Mouse (Mus musculus): ENCODE results near the gene Gm37240.

Gene Gm37240

GRCm38 (mm10) chr3:85677133-85677532 lies 210.2 kb downstream of the Gm37240 start:
- no peak for DNase-seq

DNA sequence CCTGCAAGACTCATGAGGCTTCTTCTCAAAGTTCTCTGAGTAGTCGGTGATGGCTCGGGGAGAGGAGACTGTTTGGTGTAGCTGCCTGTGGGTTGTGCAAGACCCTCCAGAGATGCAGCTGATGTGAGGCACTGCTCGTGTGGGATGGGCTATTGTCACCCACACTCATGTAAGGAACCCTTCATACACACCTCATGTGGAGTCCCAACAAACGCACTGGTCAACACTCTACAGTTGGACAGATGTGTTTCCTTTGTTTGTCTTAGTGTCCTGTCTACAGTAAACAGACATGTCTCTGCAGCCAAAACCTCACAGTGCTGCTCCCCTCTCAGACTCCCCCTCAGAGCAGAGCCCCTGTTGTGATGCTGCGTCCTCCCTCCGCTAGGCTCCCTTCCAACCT lies 217.5 kb downstream of the Gm37240 start:
- DNase-seq: no peak

GRCm38 (mm10) chr3:85667683-85668082 lies 219.6 kb downstream of the Gm37240 start:
- no peak for DNase-seq

GRCm38 (mm10) chr3:85666736-85667135 lies 220.6 kb downstream of the Gm37240 start:
- no peak for DNase-seq

- DNase-seq: no peak
Measured at GRCm38 (mm10) chr3:85666166-85666565, 221.2 kb downstream of the Gm37240 start.

DNA sequence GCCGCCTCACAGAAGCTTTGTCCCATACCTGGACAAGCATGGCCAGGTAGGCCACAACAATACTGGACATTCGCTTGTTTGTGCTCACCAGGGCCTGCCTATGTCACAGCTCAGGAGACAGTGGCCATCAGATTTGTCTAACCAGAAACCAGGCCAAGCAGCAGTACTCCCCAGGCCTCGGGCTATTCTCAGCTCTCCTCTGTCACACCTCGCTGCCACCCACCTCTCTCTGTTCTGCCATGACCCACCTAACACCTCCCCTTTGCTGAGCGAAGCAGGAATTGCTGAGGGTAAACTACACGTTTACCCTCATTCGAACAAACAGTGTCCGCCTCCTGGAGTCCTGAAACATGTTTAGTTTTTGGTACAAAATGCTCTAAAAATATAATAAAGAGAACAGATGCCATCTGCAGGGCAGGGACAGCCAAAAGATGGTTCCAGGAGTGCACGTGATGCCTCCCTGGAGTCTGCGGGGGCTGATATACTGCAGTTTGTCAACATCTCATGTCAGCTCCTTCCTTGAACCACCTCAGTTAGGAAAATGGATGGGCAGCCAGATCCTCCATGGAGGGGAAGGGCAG lies 222.6 kb downstream of the Gm37240 start:
- DNase-seq: no peak

GRCm38 (mm10) chr3:85663826-85664225 lies 223.5 kb downstream of the Gm37240 start:
- DNase-seq: no peak

DNA sequence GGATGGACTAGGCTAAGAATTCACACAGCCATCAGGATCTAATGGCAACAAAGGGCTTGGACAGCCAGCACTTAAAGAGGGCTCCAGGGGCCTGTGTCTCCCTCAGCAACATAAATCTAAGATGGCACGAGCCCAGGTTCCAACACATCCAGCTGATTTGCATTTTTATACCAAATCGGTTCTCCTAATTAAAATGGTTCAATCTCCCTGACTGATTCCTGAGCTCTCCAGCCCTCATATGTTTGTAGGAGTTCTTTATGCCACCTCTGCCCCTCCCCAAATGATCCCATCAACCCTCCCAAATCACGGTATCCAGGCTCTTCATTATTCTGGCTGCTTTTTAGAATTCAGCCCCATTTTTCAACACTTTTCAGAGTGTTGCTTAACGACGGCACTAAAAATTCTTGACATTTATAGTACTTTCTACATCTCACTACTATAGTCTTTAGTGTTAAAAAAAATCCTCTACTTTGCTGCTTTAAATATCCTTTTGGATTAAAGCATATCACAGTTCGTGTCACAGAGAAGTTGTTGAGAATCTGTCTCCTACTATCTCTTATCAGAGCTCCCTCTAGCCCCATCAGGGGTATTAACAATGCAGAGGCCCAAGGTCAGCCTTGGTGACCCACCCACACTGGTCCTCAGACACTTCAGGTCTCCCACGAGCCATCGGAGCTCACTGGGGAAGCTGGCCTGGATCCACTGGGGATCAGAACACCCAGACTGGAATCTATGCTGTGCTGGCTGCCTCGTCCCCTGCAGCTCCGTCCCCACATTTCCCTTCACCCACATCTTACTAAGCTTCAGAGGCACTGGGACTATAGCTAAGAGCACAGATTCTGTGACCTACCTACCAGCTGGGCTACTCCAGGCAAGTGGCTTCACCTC lies 225.1 kb downstream of the Gm37240 start:
- DNase-seq: no peak

DNA sequence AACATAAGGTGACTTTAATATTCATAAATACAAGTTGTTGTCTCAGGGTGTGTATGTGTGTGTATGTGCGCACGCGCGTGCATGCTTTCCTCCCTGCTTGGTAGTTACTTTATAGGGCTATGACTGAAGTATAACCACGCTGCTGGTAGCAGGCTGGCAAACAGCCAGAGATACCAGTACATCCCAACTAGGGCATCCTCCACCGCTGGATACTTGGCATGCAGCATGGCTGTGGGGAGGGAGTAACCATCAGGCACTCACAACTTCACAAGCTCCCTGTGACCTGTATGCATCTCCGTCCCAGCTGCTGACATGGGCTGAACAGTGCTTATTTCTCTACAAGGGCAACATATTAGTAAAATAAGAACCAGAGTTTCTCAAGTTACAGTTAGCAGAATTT lies 227.6 kb downstream of the Gm37240 start:
- no peak for DNase-seq

- no peak for DNase-seq
Measured at GRCm38 (mm10) chr3:85655538-85655937, 231.8 kb downstream of the Gm37240 start.

GRCm38 (mm10) chr3:85652727-85653665 lies 234.3 kb downstream of the Gm37240 start:
- DNase-seq: no peak

- no peak for DNase-seq
Measured at GRCm38 (mm10) chr3:85649176-85649575, 238.1 kb downstream of the Gm37240 start.

- DNase-seq: no peak
Measured at GRCm38 (mm10) chr3:85645517-85646004, 241.8 kb downstream of the Gm37240 start.

GRCm38 (mm10) chr3:85644814-85645213 lies 242.5 kb downstream of the Gm37240 start:
- no peak for DNase-seq

GRCm38 (mm10) chr3:85641751-85642150 lies 245.6 kb downstream of the Gm37240 start:
- DNase-seq: no peak

- no peak for DNase-seq
Measured at GRCm38 (mm10) chr3:85636716-85637447, 250.4 kb downstream of the Gm37240 start.

DNA sequence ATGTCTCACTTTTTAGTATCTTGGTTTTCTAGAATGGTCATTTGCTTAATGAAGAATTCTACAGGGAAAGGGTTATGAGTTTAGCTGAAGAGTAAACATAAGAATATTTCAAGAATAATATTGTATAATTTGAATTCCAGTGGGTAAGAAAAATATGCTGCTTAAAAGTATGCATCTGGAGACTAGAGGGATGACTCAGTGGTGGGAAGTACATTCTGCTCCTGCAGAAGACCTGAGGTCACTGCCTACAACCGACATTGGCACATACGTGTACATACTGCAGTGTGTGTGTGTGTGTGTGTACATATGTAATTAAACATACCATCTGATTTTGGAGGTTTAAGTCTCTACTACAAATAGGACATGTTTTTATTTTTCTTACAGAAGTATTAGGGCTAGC lies 251.7 kb downstream of the Gm37240 start:
- no peak for DNase-seq

GRCm38 (mm10) chr3:85635126-85635419 lies 252.2 kb downstream of the Gm37240 start:
- no peak for DNase-seq

GRCm38 (mm10) chr3:85634389-85635125 lies 252.8 kb downstream of the Gm37240 start:
- no peak for DNase-seq

- DNase-seq: no peak
Measured at GRCm38 (mm10) chr3:85633733-85634132, 253.6 kb downstream of the Gm37240 start.

GRCm38 (mm10) chr3:85629895-85630510 lies 257.3 kb downstream of the Gm37240 start:
- DNase-seq: no peak
